Mouse (Mus musculus) right cerebral cortex, adult 2 months (tissue): ENCODE data around the gene Hyls1.
"Not testable (repeated sequence)": the region's sequence is repeated elsewhere in the genome, so short reads cannot be mapped to it uniquely, and the experiment has no call there.

Experiments
- DNase-seq, 2 experiments: peaks; one replicate each; pipeline ENCODE4 v3.0.0; 2021 to 2022; ENCODE audit warnings: low spot score in 2 of 2

Hyls1 gene

GRCm38 (mm10) chr9:35569571-35570534 lies at the start of gene Hyls1, which contains the start of gene Pate2:
Hyls1 (minus strand) TSS chr9:35570398.
Pate2 (plus strand) TSS chr9:35570284.
- DNase-seq, result peak; percentile 91 to 92

- DNase-seq, result not testable (repeated sequence)
Observed at GRCm38 (mm10) chr9:35616784-35617183, 46.6 kb upstream of the Hyls1 start.

GRCm38 (mm10) chr9:35614005-35614404 lies 43.8 kb upstream of the Hyls1 start:
- no peak for DNase-seq

- DNase-seq, result no peak
Observed at GRCm38 (mm10) chr9:35611841-35612240, 41.6 kb upstream of the Hyls1 start, which contains the start of gene Pate4. Pate4 (minus strand) TSS chr9:35611941.

- peak in 1 of 2 experiments; percentile 2 for DNase-seq
Observed at GRCm38 (mm10) chr9:35607647-35608405, 37.6 kb upstream of the Hyls1 start.

- DNase-seq, result peak; percentile 42 to 54
Observed at GRCm38 (mm10) chr9:35592903-35593302, 22.7 kb upstream of the Hyls1 start.

- no peak for DNase-seq
Observed at GRCm38 (mm10) chr9:35587674-35588073, 17.5 kb upstream of the Hyls1 start.

- no peak for DNase-seq
Observed at GRCm38 (mm10) chr9:35574416-35574815, 4.2 kb upstream of the Hyls1 start.

- DNase-seq, result no peak
Observed at GRCm38 (mm10) chr9:35570663-35571062, 465 bp upstream of the Hyls1 start.

- DNase-seq, result no peak
Observed at GRCm38 (mm10) chr9:35567995-35568394, 2.2 kb downstream of the Hyls1 start.

GRCm38 (mm10) chr9:35564536-35565240 lies 5.5 kb downstream of the Hyls1 start:
- no peak for DNase-seq

- no peak for DNase-seq
Observed at GRCm38 (mm10) chr9:35561583-35561982, 8.6 kb downstream of the Hyls1 start.

- no peak for DNase-seq
Observed at GRCm38 (mm10) chr9:35561076-35561475, 9.1 kb downstream of the Hyls1 start.

- DNase-seq, result peak; percentile 85 to 91
Observed at GRCm38 (mm10) chr9:35559009-35559890, 10.9 kb downstream of the Hyls1 start.

- DNase-seq, result peak; percentile 65 to 77
Observed at GRCm38 (mm10) chr9:35558257-35559008, 11.8 kb downstream of the Hyls1 start, which contains the start of the genes Ddx25 and Pus3. Ddx25 (minus strand) TSS chr9:35558528. Pus3 (plus strand) TSS chr9:35558595.

GRCm38 (mm10) chr9:35556494-35557102 lies 13.6 kb downstream of the Hyls1 start:
- no peak for DNase-seq

- no peak for DNase-seq
Observed at GRCm38 (mm10) chr9:35548455-35548854, 21.7 kb downstream of the Hyls1 start.

- DNase-seq, result no peak
Observed at GRCm38 (mm10) chr9:35546745-35547144, 23.5 kb downstream of the Hyls1 start.

- DNase-seq, result no peak
Observed at GRCm38 (mm10) chr9:35545704-35546103, 24.5 kb downstream of the Hyls1 start.
